Mouse (Mus musculus) thymus, postnatal 36 days (tissue): ENCODE measurements at regions not wholly inside any gene's neighbourhood (a gene's known extent, or its start where the extent isn't known, plus 50 kb on each side); places are given as distances from the start of the nearest gene placed in this dataset.
"Not testable (repeated sequence)": the region's sequence is repeated elsewhere in the genome, so short reads cannot be mapped to it uniquely, and the experiment has no call there.

Experiments
- DNase-seq, 2 experiments: peaks; one replicate each; pipeline ENCODE4 v3.0.0; 2022; ENCODE audit warnings: mixed read lengths in 2 of 2

DNA sequence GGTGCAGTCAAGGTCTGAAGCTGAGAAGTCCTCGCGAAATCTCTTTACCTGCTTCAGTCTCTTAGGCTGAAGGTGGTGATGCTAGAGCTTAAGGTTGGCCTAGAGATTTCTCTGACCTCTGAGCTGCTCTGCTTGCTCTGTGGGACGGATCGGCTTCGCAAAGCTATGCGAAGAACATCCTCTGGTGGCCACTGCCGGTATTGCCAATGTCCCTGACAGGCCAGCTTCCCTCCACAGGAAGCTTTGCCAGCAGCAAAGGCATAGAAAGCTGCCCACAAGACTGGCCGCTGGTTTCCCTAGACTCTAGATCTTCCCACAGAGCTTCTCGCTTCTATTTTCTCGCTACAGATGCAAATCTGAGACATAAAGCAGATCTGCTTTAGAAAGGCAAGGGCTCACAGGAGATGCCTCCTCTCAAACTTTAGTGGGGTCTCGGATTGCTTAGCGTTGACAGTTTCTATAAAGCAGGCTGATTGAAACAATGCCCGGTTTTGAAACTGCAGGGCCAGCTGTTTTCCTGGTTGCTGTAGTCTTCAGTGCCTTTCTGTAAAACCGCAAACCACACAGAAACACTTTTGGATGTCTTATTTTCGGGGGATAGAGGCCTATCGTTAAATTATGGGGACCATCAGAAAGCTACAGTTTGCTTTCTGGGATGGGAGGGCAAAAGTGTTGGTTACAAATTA lies 153.7 kb downstream of the Car8 start:
- peak; percentile 78 to 83 for DNase-seq

- no peak for DNase-seq
Observed at GRCm38 (mm10) chr4:8079349-8079748, 159.5 kb downstream of the Car8 start.

DNA sequence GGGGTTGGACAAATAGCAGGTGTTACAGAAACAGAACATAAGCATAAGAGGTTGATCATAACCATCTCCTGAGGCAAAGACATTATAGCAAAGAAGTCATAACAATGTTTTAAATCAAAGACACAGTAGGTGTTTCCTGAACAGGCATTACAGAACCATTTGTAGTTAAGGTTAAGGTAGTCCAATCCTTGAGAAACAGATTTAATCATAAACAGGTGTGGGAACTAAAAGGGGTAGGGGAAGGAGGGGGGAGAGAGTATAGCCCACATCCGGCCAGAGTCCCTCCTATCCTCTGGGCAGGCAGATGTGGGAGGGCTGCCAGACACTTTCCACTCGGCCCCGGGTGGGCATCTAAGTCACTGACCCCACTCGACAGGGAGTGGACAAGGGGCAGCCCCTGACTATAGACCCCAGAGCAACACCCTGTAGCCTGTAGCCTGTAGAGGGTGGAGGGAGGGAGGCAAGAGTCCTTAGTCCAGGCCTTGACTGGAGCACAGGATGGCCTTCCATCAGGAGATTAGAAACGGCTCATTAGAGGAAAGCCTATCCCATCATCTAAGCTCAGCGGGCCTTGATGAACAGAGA lies 165.8 kb downstream of the Car8 start:
- no peak for DNase-seq

- DNase-seq: not testable (repeated sequence)
Observed at GRCm38 (mm10) chr4:8070693-8071092, 168.1 kb downstream of the Car8 start.

- DNase-seq: no peak
Observed at GRCm38 (mm10) chr4:8068086-8068485, 170.8 kb downstream of the Car8 start.

GRCm38 (mm10) chr4:8041776-8042175 lies 197.1 kb downstream of the Car8 start:
- DNase-seq: no peak

GRCm38 (mm10) chr4:8037863-8038262 lies 201.0 kb downstream of the Car8 start:
- no peak for DNase-seq

DNA sequence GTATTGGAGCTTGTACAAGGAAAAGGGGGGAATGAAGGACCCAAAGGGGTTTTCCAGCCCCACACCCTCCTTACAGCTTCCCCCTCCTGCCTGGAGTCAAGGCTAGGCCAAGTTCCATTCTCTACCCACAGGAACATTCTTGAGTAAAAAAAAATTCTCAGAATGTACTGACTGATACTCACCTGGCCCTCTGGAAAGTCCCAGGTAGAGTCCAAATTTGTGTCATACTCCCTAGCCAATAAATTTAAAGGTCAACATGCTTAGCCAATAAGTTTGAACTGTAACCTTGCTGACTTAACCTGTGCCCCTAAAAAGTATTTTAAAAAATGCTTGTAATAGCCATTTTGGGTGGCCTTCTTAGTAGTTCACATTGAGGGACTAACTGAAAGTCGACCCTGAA lies 205.4 kb downstream of the Car8 start:
- DNase-seq: not testable (repeated sequence)

DNA sequence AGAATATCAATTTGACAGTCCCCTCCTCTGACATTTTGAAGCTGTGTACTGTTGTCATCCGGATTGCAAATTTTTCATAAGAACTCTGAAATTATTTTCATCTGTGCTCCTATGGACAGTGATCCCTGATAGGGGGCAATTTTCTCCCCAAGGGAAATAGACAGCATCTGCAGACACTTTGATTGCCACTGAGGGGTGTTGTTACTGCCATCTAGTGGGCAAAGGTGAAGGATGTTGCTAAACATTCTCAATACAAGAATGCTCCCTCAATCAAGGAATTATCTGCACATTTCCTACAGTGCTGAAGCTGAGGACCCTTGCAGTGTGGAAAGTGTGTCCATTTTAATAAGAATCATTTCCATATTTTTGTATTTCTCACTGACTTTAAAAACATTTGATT lies 233.7 kb downstream of the Car8 start:
- peak; percentile 14 to 20 for DNase-seq

DNA sequence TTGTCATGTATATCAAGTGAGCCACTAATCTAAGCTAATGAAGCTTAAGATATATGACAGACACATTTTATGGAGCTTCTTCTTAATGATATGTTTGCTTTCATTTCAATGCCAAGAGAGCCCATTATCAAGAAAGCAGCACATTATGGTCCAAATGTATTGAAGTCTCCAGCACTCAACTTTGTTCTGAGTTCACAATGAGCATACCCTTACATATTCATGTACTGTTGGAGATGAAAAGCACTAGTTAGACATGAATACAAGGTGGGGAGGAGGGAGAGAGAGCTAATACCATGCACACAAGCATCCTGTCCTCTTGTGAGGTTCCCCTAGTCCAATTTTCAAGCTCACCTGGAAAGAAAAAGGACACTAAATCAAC lies 241.3 kb downstream of the Car8 start:
- no peak for DNase-seq

GRCm38 (mm10) chr4:7996923-7997574 lies 241.8 kb downstream of the Car8 start:
- no peak for DNase-seq

GRCm38 (mm10) chr4:7992944-7993343 lies 245.9 kb downstream of the Car8 start:
- DNase-seq: no peak

- DNase-seq: no peak
Observed at GRCm38 (mm10) chr4:7987781-7988180, 251.1 kb downstream of the Car8 start.

DNA sequence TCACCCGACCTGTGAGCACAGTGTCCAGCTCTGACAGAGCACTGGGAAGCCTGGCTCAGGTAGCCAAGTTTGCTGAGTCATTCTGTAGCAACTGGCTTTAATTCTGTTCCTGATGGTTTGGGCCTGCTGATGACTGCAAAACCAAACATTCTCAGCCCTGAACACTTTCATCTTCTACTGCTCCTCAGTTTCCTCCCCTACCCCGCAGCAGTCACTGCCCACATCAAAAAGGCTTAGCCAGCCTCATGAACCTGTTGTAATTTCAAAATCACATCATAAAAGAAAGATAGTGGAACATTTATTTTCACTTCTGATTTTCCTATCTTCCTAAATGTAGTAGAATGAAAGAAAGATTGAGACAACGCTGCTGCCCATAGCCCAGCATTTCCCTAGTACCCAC lies 251.5 kb downstream of the Car8 start:
- peak; percentile 11 to 17 for DNase-seq

- DNase-seq: no peak
Observed at GRCm38 (mm10) chr4:7984814-7985213, 254.0 kb downstream of the Car8 start.

- no peak for DNase-seq
Observed at GRCm38 (mm10) chr4:7979772-7980351, 259.0 kb downstream of the Car8 start.

DNA sequence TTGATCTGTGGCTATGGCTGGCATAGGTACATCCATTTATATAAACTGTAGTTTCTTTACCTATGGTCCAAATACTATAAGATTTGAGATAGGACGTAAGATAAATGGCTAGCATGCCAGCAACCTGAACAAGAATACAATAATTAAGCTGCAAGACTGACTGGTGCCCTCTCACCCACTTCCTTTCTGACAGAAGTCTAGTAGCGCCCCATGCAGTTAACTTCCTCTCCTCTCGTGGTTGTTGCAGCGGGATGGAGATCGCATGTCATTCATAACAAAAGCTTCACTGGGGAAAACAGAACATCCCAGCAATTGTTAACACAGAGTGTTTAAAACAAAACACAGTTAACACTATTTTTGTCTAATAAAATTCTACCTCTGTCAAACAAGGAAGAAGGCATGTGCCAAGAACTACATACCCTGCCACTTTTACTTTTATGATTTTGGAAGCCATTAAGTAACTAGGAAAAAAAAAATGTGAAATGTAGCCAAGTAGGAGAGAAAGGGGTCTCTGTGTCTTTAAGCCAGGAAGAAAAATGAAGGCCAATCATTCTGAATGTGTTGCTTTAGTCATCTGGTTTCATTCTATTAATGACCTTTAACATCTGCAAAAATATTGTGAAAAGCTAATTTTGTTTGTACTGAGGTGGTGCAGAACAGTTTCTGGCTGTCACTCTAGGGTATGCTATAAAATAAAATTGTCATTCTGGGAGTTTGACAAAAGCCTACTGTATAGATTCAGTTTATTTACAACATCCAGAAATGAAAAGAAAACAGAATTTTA lies 261.0 kb downstream of the Car8 start:
- DNase-seq: no peak

- no peak for DNase-seq
Observed at GRCm38 (mm10) chr4:7970272-7970671, 268.6 kb downstream of the Car8 start.

GRCm38 (mm10) chr4:7965663-7966062 lies 273.2 kb downstream of the Car8 start:
- DNase-seq: no peak

DNA sequence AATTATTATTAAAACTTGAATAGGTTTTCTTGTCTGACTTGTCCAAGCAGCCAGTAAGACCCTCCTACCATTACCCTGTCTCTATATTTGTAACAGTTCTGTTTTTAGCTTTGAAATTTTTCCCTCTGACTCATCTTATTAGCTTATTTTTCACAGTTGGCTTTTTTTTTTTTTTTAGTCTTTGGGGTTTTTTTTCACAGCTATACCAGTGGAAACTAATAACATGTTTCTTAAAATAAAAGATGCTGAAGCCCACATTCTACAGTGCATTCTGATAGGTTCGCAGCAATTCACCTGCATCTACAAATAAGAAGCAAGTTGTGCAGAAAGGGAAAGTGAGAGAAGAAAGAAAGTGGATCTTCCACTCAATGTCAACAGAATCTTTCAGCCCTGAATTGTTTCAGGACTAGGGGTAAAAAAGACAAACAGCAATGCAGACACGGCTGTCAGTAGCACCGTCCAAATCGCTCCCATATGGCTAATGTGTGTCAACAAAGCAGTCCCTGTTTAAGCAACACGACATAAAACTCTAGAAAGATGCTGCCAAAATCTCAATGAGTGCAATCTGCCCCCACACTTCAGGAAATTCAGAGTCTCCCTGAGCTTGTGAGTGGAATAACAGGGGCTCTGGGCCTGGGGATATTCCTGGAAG lies 277.2 kb downstream of the Car8 start:
- DNase-seq: no peak

DNA sequence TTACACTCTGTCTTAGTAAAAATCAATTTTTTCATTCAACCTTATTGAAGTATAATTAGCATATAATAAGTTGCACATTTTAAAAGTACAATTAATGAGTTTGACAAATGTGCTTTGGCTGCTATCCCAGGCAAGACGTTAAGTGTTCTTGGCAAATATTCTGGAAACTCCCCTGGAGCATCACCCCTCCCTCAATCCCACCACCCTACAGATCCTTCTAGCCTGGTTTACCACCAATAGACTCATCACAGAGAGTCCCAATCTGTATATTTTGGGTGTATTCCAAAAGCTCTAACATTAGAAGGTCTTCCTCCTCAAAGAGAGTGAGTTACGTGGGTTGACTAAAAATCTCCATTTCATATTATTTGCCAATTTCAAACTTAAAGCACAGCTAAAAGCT lies 278.5 kb downstream of the Car8 start:
- no peak for DNase-seq

- no peak for DNase-seq
Observed at GRCm38 (mm10) chr4:7948020-7948419, 290.8 kb downstream of the Car8 start.

DNA sequence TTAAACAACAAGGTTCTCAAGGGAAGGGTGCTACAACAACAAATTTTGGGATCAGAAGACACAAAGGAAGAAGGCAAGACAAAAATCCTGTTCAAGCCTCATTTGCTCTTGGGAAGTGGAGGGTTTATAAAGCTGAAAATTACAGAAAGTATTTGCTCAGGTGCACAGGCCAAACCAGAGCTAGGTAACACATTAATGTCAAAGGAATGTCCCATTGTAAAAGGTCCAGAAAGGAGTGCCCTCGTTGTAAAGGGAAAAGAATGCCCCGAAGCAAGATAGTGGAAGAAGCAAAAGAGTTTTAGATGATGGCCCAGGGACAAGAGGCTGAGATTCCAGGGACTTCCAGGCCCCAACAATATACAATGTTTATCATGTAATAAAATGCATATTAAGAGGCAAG lies 317.3 kb downstream of the Car8 start:
- DNase-seq: no peak
